Mouse (Mus musculus) testis, adult 2 months (tissue): Measurements from ENCODE around the gene Ehd1. TPM values are rescaled to one million over a fixed set of nuclear protein-coding genes. Genes with fewer than 3 reads are reported as not detected.

ENCODE experiments used
- H3K27ac ChIP-seq: fragments of 200-500 bp; 2 replicates; pipeline ENCODE4 v1.5.1; 2012; ENCODE audit warnings: low read depth, low read length; ENCODE audit not compliant: control insufficient read depth, insufficient read depth
- H3K27me3 ChIP-seq: fragments of 200-500 bp; 2 replicates; pipeline ENCODE4 v1.6.1; 2012; ENCODE audit warnings: mild to moderate bottlenecking, low read length, moderate library complexity; ENCODE audit not compliant: control insufficient read depth, insufficient read depth
- H3K36me3 ChIP-seq: fragments of 200-500 bp; 2 replicates; pipeline ENCODE4 v1.6.1; 2012; ENCODE audit warnings: mild to moderate bottlenecking, low read length; ENCODE audit not compliant: control insufficient read depth, insufficient read depth
- H3K4me1 ChIP-seq: fragments of 200-500 bp; 2 replicates; pipeline ENCODE4 v1.6.1; 2012; ENCODE audit warnings: low read length; ENCODE audit not compliant: control insufficient read depth, insufficient read depth
- H3K4me3 ChIP-seq: fragments of 200-500 bp; 2 replicates; pipeline ENCODE4 v1.5.1; 2012; ENCODE audit warnings: low read depth, mild to moderate bottlenecking, low read length, moderate library complexity, mixed read lengths; ENCODE audit not compliant: control insufficient read depth
- CTCF ChIP-seq: fragments of 200-500 bp; IDR thresholded peaks from 2 replicates; pipeline ENCODE4 v1.5.1; 2012; ENCODE audit warnings: low read depth, mild to moderate bottlenecking, inconsistent platforms, low read length, moderate library complexity; ENCODE audit not compliant: control insufficient read depth, insufficient read depth, insufficient replicate concordance
- POLR2A ChIP-seq: fragments of 200-500 bp; IDR thresholded peaks from 2 replicates; pipeline ENCODE4 v1.6.1; 2012; ENCODE audit warnings: low read depth, mild to moderate bottlenecking, inconsistent platforms, low read length, moderate library complexity; ENCODE audit not compliant: control insufficient read depth
- polyA plus RNA-seq: library from polyadenylated mRNA; depleted of rRNA; stranded (reverse); fragments of >200 nt; gene quantifications from 2 replicates; pipeline ENCODE4 v1.2.3, GENCODE M21; 2012

Gene Ehd1
- polyA plus RNA-seq, 1 experiment: 521 TPM

DNA sequence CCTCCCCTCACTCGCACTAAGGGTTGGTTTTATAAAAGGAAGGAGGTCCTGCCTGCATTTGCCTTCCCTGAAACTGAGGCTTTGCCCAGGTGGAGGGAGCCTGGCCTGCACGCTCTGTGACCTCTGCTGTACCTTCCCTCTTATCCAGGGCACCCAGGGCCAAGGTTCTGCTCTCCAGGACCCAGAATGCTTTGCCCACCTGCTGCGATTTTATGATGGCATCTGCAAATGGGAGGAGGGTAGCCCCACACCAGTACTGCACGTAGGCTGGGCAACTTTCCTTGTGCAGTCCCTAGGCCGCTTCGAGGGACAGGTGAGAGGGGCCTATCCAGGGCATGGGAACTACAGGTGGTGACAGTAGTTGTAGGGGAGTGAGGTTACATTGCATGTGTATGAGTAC, 62.7 kb downstream of the Ehd1 start:
- Histone ChIP-seq H3K36me3 (no peaks in the 10 kb centered on the region; the same call in none of the 2 replicates), H3K27me3 (no peaks in the 10 kb centered on the region), H3K27ac (no peak overlapping the region), H3K4me1 (peaks cover 27% of the 10 kb centered on the region), H3K4me3 (no peak overlapping the region)
- TF ChIP-seq POLR2A (no peak), CTCF (no peak)

GRCm38 (mm10) chr19:6339890-6340504, 63.5 kb downstream of the Ehd1 start:
- TF ChIP-seq POLR2A (no peak), CTCF (no peak)
- Histone ChIP-seq H3K4me3 (no peak overlapping the region), H3K27me3 (no peaks in the 10 kb centered on the region), H3K4me1 (peaks cover 21% of the 10 kb centered on the region), H3K36me3 (no peaks in the 10 kb centered on the region; the same call in none of the 2 replicates), H3K27ac (peak overlapping the region; percentile 46)

DNA sequence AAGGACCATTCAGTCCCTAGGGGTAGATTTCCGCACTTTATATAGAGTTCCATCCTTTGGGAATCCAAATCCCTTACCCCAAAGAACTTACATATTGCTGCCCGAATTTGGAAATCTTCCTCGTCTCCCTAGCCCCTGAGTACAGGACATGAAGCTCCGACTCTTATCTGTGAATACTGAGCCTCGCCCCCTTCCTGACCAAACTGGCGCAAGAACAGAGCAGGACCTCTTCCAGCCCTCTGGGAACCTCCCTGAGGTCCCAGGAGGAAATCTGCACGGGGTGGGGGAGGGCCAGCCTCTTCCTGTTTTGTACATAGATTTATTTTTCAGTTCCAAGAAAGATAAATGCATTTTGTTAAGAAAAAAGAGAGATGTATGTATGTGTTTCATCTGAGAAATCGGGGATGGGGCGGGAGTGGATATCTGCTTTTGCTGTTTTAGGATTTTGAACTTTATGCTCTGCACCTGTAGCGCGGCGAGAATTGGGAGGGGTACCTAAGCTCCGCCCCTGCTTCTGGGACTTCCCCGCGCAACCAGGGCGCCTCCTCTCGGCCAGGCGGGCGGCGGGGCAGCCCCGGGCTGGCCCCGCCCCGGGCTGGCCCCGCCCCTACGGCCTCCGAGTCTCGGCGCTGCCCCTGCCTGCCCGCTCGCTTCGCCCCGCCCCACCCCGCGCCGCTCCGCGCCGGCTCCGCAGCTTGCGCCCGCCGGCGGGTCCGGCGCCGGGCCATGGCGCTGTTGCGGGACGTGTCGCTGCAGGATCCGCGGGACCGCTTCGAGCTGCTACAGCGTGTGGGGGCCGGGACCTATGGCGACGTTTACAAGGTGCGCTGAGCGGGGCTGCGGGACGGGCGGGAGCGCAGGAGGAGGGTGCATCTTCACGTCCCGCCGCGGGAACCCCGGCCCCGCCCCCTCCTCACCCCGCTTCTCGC, 64.3 kb downstream of the Ehd1 start, which contains the start of gene Map4k2:
Map4k2 (plus strand) TSS at position 612 of the 929 bp plus-strand sequence.
- Histone ChIP-seq H3K4me1 (peaks cover 18% of the 10 kb centered on the region), H3K27me3 (no peaks in the 10 kb centered on the region), H3K4me3 (peak within 1 kb of the TSS; percentile 77), H3K36me3 (no peaks in the 10 kb centered on the region; the same call in none of the 2 replicates), H3K27ac (peak within 1 kb of the TSS; percentile 48)
- no peak for TF ChIP-seq CTCF

- H3K4me1 ChIP-seq: peaks cover 16% of the 10 kb centered on the region
- no peak overlapping the region for H3K27ac ChIP-seq
- peak overlapping the region; percentile 77 for H3K4me3 ChIP-seq
- H3K36me3 ChIP-seq: no peaks in the 10 kb centered on the region; the same call in none of the 2 replicates
- H3K27me3 ChIP-seq: no peaks in the 10 kb centered on the region
- TF ChIP-seq POLR2A: no peak
- no peak for TF ChIP-seq CTCF
Measured at GRCm38 (mm10) chr19:6341453-6342077, 65.0 kb downstream of the Ehd1 start.

DNA sequence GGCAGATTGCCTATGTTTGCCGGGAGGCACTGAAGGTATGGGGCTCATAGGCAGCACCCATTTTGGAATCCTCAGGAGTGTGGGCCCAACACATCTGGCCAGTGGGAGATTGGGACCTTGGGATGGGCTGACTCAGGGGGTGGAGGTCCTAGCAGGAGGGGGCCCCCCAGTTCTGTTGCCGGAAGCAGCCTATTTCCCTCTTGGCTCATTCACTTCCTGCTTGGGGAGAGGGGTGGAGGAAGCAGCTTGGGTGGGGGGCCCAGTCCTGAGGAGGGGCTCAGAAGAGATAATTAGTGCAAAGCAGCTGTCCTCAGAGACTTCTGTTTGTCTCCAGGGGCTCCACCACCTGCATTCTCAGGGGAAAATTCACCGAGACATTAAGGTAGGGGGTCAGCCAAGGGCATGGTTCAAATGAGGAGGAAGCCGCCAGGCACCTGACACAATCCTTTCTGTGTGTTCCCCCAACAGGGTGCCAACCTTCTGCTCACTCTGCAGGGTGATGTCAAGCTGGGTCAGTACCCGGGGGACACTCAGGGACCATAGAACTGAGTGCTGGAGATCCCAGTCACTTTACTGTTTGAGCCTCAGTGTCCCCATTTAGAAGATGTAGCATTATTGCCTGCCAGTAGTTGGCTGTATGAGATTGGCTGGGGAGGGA, 65.9 kb downstream of the Ehd1 start:
- Histone ChIP-seq H3K36me3 (no peaks in the 10 kb centered on the region; the same call in none of the 2 replicates), H3K4me3 (no peak overlapping the region), H3K4me1 (peaks cover 15% of the 10 kb centered on the region), H3K27me3 (no peaks in the 10 kb centered on the region), H3K27ac (no peak overlapping the region)
- TF ChIP-seq CTCF: no peak
- no peak for TF ChIP-seq POLR2A

DNA sequence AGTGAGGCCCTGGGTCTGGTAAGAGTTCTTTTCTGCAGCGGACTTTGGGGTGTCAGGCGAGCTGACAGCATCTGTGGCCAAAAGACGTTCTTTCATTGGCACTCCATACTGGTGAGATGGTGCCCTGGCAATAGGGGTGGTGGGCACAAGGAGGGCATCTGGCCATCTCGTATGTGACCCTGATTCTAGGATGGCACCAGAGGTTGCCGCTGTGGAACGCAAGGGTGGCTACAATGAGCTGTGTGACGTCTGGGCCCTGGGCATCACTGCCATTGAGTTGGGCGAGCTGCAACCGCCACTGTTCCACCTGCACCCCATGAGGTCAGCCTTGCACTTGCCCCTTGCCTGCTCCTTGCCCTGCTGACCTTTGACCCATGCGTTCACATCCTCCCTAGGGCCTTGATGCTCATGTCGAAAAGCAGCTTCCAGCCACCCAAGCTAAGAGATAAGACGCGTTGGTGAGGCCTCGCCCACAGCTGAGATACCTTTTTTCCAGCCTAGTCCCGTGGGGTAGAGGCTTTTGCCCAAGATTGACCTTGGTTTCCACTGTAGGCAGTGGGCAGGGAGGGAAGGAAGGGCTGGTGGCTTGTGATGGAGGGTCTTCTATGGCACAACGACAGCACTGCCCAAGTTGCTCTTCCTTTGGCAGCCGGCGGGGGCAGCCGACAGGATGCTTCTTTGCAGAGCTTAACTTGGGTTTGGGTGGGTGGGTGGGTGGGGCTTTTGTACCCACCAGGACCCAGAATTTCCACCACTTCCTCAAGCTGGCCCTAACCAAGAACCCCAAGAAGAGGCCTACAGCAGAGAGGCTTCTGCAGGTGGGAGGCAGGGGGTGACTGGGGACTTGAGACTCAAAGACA, 66.8 kb downstream of the Ehd1 start:
- Histone ChIP-seq H3K27me3 (no peaks in the 10 kb centered on the region), H3K27ac (no peak overlapping the region), H3K36me3 (no peaks in the 10 kb centered on the region; the same call in none of the 2 replicates), H3K4me3 (no peak overlapping the region), H3K4me1 (peaks cover 15% of the 10 kb centered on the region)
- no peak for TF ChIP-seq CTCF

- Histone ChIP-seq H3K4me3 (no peak overlapping the region), H3K4me1 (peaks cover 15% of the 10 kb centered on the region), H3K27ac (no peak overlapping the region), H3K36me3 (no peaks in the 10 kb centered on the region; the same call in 1 of the 2 replicates), H3K27me3 (no peaks in the 10 kb centered on the region)
- no peak for TF ChIP-seq POLR2A
- TF ChIP-seq CTCF: no peak
Measured at GRCm38 (mm10) chr19:6343996-6344395, 67.5 kb downstream of the Ehd1 start.
